Mouse (Mus musculus): ENCODE measurements around the gene March6. TPM values are rescaled to one million over a fixed set of nuclear protein-coding genes. Genes with fewer than 3 reads are reported as not detected.

The March6 gene
- polyA plus RNA-seq, 1 experiment from 2014 or later = 15.8 TPM

- no peaks in the 10 kb centered on the region for H3K27me3 ChIP-seq (ENCODE audit: control insufficient read depth, insufficient read depth, low read depth, low read length)
- H3K4me2 ChIP-seq (ENCODE audit: low read depth, low read length) = no peak overlapping the region
- no peak overlapping the region for H3K9ac ChIP-seq (ENCODE audit: low read depth, low read length)
- H3K36me3 ChIP-seq (ENCODE audit: control insufficient read depth, insufficient read depth) = no peaks in the 10 kb centered on the region
- no peak overlapping the region for H3K4me3 ChIP-seq (ENCODE audit: low read depth, low read length)
- 75% methylated on average over 2 of the region's 2 CpGs for WGBS (ENCODE audit: insufficient replicate concordance)
- no peak overlapping the region for H3K27ac ChIP-seq (ENCODE audit: low read length)
- no peak for ATAC-seq (ENCODE audit: low read depth)
- H3K9me3 ChIP-seq (replicated peaks; ENCODE audit: control insufficient read depth, low read length) = no peaks in the 10 kb centered on the region
- H3K4me1 ChIP-seq (ENCODE audit: control insufficient read depth, low read depth, low read length) = peaks cover 77% of the 10 kb centered on the region
Measured at GRCm38 (mm10) chr15:31537706-31538105, 6.9 kb upstream of the March6 start.

DNA sequence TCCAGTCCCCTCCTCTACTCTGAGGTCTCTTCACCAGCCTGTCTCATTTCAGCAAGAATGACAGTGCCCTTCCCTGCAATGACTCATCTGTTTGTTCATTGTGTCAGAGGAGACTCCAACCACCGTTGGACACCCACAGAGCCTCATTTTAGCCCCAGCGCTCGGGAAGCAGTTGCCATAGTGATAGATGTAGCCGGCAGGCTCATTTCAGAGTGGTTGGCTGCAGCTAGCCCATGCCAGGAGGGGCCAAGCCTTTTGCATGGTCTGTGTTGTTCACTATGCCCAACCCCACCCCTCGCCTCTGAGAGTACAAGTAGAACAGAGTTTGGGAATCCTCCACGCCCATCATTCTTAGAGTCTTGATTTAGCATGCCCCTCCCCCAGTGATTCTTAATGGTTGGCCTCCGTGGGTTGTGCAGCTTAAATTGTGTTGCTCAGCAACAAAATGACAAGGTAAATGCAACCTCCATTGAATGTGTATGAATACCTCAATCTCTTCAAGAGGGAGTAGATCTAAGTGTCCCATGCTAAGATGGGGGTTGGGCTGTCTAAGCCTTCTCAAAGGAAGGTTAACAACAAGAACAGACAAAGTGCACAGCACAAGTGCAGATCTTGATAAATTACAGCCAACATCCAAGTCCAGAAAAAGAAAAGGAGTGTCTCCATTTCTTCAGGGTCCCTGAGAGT lies 5.3 kb upstream of the March6 start:
- 16% methylated on average over 7 of the region's 7 CpGs for WGBS (ENCODE audit: insufficient replicate concordance)
- Histone ChIP-seq H3K27me3 (ENCODE audit: control insufficient read depth, insufficient read depth, low read depth, low read length) (no peaks in the 10 kb centered on the region), H3K36me3 (ENCODE audit: control insufficient read depth, insufficient read depth) (no peaks in the 10 kb centered on the region), H3K9ac (ENCODE audit: low read depth, low read length) (no peak overlapping the region), H3K4me1 (ENCODE audit: control insufficient read depth, low read depth, low read length) (peaks cover 70% of the 10 kb centered on the region), H3K9me3 (replicated peaks; ENCODE audit: control insufficient read depth, low read length) (no peaks in the 10 kb centered on the region), H3K27ac (ENCODE audit: low read length) (no peak overlapping the region), H3K4me2 (ENCODE audit: low read depth, low read length) (no peak overlapping the region), H3K4me3 (ENCODE audit: low read depth, low read length) (no peak overlapping the region)
- ATAC-seq (ENCODE audit: low read depth) = no peak

- H3K4me1 ChIP-seq (ENCODE audit: control insufficient read depth, low read depth, low read length) = peaks cover 62% of the 10 kb centered on the region
- ATAC-seq (ENCODE audit: low read depth) = no peak
- H3K4me2 ChIP-seq (ENCODE audit: low read depth, low read length) = no peak overlapping the region
Measured at GRCm38 (mm10) chr15:31535259-31535855, 4.5 kb upstream of the March6 start.

DNA sequence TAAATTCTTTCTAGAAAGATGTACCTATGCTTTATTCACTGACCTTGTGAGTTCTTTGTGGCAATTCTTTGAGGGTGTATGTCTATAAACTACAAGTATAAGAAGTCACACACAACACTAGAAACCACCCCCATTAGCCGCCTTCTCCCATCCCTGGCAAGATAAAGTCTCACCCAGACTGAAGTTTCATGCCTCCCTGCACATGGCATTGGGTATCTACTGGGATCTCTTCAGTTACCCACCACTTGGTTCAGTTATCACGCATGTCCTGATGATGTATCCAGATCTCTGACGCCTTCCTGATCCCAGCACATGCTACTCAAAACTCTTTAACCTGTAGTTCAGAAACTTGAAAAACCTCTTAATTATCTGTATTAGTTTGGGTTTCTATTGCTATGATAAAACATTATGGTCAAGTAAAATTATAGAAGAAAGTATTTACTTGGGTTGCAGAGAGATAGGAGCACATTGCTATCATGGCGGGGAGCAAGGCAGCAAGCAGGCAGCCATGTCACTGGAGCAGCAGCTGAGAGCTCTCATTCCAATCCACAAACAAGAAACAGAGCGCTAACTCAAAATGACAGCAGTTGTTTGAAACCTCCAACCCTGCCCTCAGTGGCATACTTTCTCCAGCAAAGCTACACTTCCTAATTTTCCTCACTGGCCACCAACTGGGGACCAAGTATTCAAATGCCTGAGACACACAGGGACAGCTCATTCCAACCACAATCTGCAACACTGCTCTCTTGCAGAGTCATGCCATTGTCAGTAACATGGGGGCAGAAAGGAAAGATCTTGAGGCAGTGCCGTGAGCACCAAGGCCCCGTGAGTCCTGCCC lies 3.8 kb upstream of the March6 start:
- no peaks in the 10 kb centered on the region for H3K27me3 ChIP-seq (ENCODE audit: control insufficient read depth, insufficient read depth, low read depth, low read length)
- WGBS (ENCODE audit: insufficient replicate concordance) = 43% methylated on average over 7 of the region's 7 CpGs
- H3K4me3 ChIP-seq (ENCODE audit: low read depth, low read length) = no peak overlapping the region
- peaks cover 56% of the 10 kb centered on the region for H3K4me1 ChIP-seq (ENCODE audit: control insufficient read depth, low read depth, low read length)
- no peak overlapping the region for H3K4me2 ChIP-seq (ENCODE audit: low read depth, low read length)
- no peak overlapping the region for H3K9ac ChIP-seq (ENCODE audit: low read depth, low read length)
- H3K9me3 ChIP-seq (replicated peaks; ENCODE audit: control insufficient read depth, low read length) = no peaks in the 10 kb centered on the region
- no peak for ATAC-seq (ENCODE audit: low read depth)
- no peaks in the 10 kb centered on the region for H3K36me3 ChIP-seq (ENCODE audit: control insufficient read depth, insufficient read depth)
- H3K27ac ChIP-seq (ENCODE audit: low read length) = peak overlapping the region; percentile 6

More at GRCm38 (mm10) chr15:31535259-31535855, 4.5 kb upstream of the March6 start:
- Histone ChIP-seq H3K27me3 (ENCODE audit: control insufficient read depth, insufficient read depth, low read depth, low read length) (no peaks in the 10 kb centered on the region), H3K4me3 (ENCODE audit: low read depth, low read length) (no peak overlapping the region), H3K9me3 (replicated peaks; ENCODE audit: control insufficient read depth, low read length) (no peaks in the 10 kb centered on the region), H3K36me3 (ENCODE audit: control insufficient read depth, insufficient read depth) (no peaks in the 10 kb centered on the region), H3K9ac (ENCODE audit: low read depth, low read length) (no peak overlapping the region), H3K27ac (ENCODE audit: low read length) (no peak overlapping the region)
- 45% methylated on average over 8 of the region's 8 CpGs for WGBS (ENCODE audit: insufficient replicate concordance)

- Histone ChIP-seq H3K27me3 (ENCODE audit: control insufficient read depth, insufficient read depth, low read depth, low read length) (no peaks in the 10 kb centered on the region), H3K9me3 (replicated peaks; ENCODE audit: control insufficient read depth, low read length) (no peaks in the 10 kb centered on the region), H3K4me3 (ENCODE audit: low read depth, low read length) (no peak overlapping the region), H3K36me3 (ENCODE audit: control insufficient read depth, insufficient read depth) (no peaks in the 10 kb centered on the region), H3K4me1 (ENCODE audit: control insufficient read depth, low read depth, low read length) (peaks cover 50% of the 10 kb centered on the region), H3K9ac (ENCODE audit: low read depth, low read length) (no peak overlapping the region), H3K4me2 (ENCODE audit: low read depth, low read length) (no peak overlapping the region), H3K27ac (ENCODE audit: low read length) (peak overlapping the region; percentile 54)
- WGBS (ENCODE audit: insufficient replicate concordance) = 26% methylated on average over 2 of the region's 2 CpGs
- ATAC-seq (ENCODE audit: low read depth) = no peak
Measured at GRCm38 (mm10) chr15:31533529-31533928, 2.7 kb upstream of the March6 start.

- Histone ChIP-seq H3K9me3 (replicated peaks; ENCODE audit: control insufficient read depth, low read length) (no peaks in the 10 kb centered on the region), H3K4me3 (ENCODE audit: low read depth, low read length) (peak overlapping the region; percentile 85), H3K27me3 (ENCODE audit: control insufficient read depth, insufficient read depth, low read depth, low read length) (no peaks in the 10 kb centered on the region), H3K4me1 (ENCODE audit: control insufficient read depth, low read depth, low read length) (peaks cover 50% of the 10 kb centered on the region), H3K27ac (ENCODE audit: low read length) (peak overlapping the region; percentile 97), H3K9ac (ENCODE audit: low read depth, low read length) (peak overlapping the region; percentile 94), H3K4me2 (ENCODE audit: low read depth, low read length) (peak overlapping the region; percentile 92), H3K36me3 (ENCODE audit: control insufficient read depth, insufficient read depth) (no peaks in the 10 kb centered on the region)
- WGBS (ENCODE audit: insufficient replicate concordance) = 66% methylated on average over 2 of the region's 2 CpGs
- ATAC-seq (ENCODE audit: low read depth) = no peak
Measured at GRCm38 (mm10) chr15:31532331-31533021, 1.6 kb upstream of the March6 start.

DNA sequence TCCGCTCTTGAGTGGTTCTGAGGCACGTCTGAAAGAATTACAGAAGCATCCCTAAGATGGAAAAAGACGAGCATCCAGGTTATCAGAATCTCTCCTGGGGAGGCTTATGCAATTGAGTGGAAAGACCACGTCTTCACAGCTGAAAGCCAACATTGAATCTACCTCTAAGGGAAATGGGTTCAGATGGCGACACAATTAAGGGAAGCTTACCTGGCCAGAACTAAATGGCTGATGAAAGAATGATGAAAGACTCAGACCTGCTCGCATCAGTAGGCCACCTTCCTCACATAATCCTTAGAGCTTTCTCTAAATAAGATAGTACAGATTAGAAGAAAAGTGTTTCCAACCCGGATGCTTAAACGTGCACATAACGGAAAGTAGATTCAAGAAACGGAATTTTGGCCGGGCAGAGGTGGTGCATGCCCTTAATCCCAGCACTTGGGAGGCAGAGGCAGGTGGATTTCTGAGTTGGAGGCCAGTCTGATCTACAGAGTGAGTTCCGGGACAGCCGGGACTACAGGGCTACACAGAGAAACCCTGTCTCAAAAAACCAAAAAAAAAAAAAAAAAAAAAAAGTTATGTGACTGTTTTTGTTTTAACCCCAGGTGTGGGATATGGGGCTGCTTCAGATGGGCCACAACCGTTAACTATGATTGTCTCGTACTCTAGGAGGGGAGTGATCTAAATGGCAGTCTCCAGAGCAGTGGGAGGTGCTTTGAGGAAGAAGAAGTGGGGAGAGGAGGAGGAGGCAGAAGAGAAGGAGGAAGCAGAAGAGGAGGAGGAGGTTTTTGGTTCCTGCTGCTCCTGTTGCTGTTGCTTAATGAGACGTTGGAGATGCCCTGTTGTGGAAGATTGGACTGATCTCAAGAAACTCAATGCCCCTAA lies 835 bp upstream of the March6 start:
- Histone ChIP-seq H3K27me3 (ENCODE audit: control insufficient read depth, insufficient read depth, low read depth, low read length) (no peaks in the 10 kb centered on the region), H3K4me1 (ENCODE audit: control insufficient read depth, low read depth, low read length) (peaks cover 49% of the 10 kb centered on the region), H3K27ac (ENCODE audit: low read length) (peak overlapping the region; percentile 97), H3K9ac (ENCODE audit: low read depth, low read length) (peak overlapping the region; percentile 94), H3K9me3 (replicated peaks; ENCODE audit: control insufficient read depth, low read length) (no peaks in the 10 kb centered on the region), H3K4me3 (ENCODE audit: low read depth, low read length) (peak overlapping the region; percentile 85), H3K4me2 (ENCODE audit: low read depth, low read length) (peak overlapping the region; percentile 92), H3K36me3 (ENCODE audit: control insufficient read depth, insufficient read depth) (no peaks in the 10 kb centered on the region)
- ATAC-seq (ENCODE audit: low read depth) = no peak
- WGBS (ENCODE audit: insufficient replicate concordance) = 7% methylated on average over 16 of the region's 16 CpGs

Data from liver, embryonic 16.5 days (tissue).